Mouse (Mus musculus) mesoderm, embryonic 11.5 days (tissue): Measurements from ENCODE around the gene Acvr1.
A peak's percentile ranks its signal among the peaks of the same experiment; 100 is the strongest.

Experiments used
- DNase-seq: peaks from one replicate; pipeline ENCODE4 v3.0.0-alpha.2; 2012; ENCODE audit warnings: low read depth, low spot score

Acvr1 gene

DNA sequence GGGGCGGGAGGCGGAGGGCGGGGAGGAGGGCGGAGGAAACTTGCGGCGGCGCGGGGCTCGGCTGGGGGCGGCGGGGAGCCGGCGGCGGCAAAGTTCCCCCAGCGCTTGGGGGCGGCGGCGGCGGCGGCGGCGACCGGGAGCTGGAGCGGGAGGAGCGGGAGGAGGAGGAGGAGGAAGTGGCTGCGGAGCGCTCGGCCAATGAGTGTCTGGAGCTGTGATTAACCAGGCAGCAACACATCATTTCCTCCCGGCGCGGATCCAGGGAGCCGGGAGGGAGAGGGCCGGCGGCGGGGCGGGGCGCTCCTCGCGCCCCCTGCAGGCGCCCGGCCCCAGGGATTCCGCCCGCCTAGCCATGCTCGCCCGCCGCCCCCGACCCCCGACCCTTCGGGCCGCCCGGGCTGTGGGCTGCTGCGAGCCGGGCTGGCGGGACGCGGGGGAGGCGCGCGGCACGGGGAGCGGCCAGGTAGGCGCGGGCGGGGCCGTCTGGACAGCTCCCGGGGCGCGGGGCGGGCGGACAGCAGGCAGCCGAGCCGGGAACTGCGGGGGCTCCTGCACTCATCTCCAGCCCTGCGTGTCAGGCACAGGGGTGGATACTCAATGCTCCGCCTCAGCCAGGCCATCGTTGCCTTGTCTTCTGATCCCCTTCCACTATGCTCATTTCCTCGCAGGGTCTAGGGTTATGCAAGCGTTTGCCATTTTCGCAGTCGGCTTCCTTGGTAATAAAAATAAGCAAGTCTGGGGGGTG lies at the start of gene Acvr1, which contains the start of gene Upp2:
Gene Acvr1 (minus strand): TSS at position 92 of the 745 bp plus-strand sequence.
Gene Upp2 (plus strand): TSS at position 233 of the 745 bp plus-strand sequence.
- DNase-seq: peak; percentile 88

DNA sequence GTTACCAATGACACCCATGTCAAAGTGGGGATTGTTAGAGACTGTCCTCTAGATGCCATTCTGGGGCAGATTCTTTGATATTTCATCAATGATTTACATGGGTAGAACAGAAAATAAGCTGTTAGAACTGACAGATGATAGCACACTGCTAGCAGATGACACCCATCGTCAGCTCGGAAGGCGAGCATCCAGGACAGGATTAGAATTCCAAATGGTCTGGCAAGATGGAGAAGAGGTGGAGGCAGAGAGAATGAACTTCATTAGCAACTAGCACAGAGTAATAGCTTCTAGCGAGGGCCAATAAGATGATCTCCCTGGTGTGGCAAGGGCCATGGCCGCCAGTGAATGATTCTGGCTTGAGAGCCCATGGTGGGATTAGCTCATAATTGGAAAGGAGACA lies 48.8 kb upstream of the Acvr1 start:
- DNase-seq: no peak

DNA sequence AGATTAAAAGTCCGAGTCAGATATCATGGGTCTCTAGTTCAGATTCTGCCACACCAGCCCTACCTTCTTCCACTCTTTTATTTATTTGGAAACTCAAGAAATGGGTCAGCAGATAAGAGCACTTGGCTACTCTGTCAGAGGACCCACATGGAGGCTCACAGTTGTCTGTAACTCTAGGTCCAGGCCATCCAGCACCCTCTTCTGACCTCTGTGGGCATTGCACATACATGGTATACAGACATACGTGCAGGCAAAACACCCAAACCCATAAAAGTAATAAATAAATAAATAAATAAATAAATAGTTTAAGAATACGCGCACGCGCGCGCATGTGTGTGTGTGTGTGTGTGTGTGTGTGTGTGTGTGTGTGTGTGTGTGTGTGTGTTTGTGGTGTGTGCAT lies 47.9 kb upstream of the Acvr1 start:
- no peak for DNase-seq

DNA sequence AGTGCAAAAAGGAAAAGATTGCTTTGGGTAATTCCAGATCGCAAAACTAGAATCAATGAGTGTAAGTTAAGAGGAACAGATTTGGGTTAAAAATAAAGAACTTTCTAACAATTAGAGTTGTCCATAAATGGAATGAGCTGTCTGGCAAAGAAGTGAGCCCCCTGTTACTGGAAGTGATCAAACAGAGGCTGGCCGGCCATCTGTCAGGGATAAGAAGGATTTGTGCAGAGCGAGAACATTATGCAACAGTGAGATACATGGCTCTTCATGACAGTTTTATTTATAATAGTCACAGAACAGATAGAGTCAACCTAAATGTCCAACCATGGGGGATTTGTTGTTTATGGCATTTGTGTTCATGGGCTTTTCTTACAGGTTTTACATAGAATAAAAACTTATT lies 46.8 kb upstream of the Acvr1 start:
- no peak for DNase-seq

DNA sequence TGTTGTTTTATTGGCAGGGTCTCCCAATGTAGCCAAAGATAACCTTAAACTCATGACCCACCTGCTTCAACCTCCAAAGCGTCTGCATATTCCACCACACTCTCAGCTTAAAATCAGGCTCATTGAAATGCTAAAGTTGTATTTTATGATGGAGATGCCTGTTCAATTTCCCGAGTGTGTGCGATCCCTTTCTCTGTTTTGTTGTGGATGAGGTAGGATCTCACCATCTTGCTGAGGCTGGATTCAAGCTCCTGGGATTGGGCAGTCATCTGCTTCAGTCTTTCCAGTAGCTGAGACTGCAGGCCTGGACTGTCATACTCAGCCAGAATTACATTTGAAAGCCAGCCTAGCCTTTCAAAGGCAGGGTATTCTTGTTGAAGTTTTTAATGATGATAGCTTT lies 37.8 kb upstream of the Acvr1 start:
- no peak for DNase-seq

DNA sequence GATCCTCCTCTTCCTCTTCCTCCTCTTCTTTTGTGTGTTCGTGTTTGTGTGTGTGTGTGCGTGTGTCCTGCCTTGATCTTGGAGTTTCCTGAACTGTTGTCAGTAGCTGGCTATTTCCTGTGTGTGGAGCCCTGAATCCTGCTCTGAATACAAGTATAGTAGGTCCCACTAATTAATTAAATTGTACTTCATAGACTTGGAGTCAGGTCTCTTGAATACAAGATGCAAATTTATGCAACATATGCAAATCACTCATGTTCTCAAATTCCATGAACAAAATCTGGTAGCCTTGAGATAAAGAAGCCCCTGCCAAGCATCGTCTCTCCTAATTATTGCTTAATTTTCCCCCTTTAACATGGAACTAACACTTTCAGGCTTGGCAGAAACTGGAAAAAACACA lies 36.4 kb upstream of the Acvr1 start:
- DNase-seq: no peak

DNA sequence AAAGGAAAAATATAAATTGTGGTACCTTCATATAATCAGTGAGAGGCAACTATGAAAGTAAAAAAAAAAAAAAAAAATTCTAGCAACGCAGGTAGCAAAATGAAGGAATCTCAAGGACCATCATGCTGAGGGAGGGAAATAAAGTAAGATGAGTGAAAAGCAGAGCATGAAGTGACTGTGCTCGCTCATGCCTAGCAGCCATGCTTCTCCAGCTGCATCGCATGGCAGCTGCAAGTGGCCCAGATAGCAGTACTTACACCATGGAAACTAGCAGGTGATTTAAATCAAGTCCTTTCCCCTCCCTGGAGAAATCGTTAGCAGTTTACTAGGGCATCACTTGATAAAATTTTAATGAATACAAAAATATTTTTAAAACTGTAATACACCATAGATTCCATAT lies 34.4 kb upstream of the Acvr1 start:
- no peak for DNase-seq

DNA sequence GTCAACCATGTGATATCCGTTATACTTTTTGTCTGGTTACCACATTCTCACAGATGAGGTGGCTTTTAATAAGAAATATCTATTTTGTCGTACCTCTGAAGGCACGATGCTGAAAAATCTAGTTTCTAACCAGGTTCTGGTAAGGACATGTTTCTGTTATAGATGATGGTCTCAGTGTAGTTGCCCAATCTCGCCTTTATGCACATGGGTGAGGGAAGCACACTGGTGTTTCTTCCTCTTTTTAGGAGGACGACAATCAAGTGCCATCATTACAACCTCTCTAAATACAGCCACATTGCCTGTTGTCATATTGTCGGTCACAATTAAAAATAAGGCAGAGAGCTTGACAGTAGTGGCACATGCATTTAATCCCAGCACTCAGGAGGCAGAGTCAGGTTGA lies 32.7 kb upstream of the Acvr1 start:
- no peak for DNase-seq

DNA sequence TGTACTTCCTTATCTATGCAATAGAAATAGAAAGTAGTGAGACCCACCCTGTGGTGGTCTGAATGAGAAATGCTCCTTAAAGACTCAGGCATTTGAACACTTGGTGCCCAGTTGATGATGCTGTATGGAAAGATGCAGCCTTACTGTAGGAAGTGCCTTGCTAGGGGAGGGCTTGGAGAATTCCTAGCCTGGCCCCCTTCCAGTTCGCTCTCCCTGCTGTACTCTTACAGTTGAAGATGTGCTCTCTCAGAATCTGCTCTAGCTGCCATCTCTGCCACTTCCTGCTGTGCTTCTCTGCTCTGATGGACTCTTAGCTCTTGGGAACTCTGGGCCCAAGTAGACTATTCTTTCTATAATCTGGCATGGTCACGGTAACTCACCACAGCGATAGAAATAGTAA lies 30.6 kb upstream of the Acvr1 start:
- DNase-seq: no peak

DNA sequence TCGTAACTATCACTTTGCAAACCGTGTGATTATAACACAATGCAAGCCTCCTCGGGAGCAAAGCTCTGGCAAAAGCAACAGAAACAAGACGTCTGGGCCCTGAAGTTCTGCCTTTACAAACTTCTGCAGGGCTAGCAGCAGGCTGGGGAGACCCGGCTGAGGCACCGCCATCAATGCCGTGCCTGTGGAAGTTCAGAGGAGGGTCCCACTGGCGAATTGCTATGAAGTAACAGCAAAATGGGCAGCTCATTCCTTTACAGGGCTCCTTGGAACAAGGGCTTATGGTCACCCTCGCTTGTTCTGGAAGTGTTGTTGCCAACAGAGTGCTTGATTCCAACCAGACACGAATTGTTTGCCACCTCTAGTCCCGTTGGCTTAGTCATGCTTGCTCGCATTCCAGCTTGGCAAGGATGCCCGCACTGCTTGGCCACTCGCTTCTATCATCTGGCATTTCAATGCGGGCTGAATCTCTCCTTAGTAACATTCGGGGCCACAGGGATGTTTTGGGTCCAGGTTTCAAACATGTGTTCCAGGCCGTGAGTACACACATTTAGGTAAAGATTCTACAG lies 29.9 kb upstream of the Acvr1 start:
- DNase-seq: no peak

DNA sequence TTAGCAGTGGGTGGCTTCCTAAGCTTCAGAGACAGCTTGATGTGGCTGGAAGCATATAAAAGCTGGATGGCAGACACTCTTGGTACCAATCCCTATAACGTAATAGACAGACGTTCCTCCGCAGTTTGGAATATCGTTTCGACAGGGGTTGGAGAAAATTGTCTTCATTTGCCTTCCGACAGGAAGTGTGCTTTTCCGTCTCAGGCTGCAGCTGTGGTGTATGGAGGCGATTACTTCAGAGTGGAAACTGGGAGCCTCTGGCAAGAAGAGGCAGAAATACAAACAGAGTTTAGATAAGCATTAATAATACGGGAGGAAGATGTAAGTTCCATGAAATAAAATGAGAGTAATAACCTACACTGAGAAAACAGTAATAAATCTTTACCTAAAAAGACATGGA lies 28.4 kb upstream of the Acvr1 start:
- no peak for DNase-seq

DNA sequence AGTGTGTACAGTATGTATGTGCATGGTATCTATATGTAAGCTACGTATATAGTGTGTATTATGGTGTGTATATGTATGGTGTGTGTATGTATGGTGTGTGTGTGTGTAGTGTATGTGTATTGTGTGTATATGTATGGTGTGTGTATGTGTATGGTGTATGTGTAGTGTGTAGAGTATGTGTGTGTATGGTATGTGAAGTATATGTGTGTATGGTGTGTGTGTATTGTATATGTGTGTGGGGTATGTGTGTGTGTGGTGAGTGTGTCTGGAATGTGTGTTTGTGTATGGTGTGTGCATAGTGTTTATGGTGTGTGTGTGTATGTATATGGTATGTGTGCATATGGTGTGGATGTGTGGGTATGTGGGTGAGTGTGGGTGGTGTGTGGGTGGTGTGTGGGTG lies 23.1 kb upstream of the Acvr1 start:
- DNase-seq: no peak

DNA sequence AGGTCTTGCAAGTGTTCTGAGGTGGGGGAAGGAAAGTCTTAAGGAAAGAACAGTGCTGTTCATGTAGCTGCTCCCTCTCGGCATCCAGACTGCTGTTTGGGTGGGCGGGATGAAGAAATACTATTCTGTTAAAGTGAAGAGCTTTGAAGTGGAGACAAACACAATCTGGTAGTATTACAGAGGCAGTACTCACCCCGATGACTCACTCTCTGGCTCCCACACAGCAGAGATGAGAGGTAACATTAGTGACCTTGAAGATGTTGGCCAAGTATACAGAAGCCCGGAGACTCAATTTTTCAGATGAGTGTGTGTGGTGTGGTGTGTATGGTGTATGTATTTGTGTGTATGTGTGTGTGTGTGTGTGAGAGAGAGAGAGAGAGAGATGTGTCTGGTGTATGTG lies 22.7 kb upstream of the Acvr1 start:
- no peak for DNase-seq

DNA sequence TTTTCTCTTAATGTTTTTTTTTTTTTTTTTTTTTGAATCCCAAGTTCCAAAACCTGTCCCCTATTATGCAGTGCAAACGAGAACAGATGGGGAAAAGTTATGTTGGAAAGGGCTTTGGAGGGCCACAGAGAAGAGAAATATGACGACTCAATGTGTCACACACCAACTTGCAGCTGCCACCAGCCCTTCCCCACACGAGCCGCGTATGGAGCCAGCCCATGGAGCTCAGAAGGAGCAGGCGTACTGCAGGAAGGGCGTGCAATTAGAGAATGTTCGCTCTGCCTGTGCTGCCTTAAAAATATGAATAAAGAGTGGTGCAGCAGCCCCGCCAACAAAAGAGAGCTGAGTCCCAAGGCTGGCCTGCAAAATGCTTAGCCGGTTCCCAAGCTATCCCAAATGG lies 19.4 kb upstream of the Acvr1 start:
- no peak for DNase-seq

DNA sequence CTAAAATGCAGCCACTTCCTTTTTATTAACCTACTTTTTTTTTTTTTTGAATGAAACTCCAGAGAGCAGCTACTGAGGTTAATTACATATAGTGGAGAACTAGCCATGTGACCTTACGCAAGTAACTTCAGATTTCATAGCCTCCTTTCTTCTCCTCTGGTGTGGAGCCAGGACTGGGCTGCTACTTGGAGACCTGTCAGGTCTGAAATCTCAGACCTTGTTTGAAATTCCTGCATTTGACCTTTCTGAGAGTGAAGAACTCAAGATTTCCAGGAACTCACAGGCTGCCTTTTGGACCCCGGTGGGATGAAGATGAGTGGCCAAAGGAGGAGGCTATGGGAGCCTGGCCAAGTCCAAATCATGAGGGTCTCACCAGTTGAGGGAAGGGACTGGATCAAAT lies 7.2 kb upstream of the Acvr1 start:
- no peak for DNase-seq

DNA sequence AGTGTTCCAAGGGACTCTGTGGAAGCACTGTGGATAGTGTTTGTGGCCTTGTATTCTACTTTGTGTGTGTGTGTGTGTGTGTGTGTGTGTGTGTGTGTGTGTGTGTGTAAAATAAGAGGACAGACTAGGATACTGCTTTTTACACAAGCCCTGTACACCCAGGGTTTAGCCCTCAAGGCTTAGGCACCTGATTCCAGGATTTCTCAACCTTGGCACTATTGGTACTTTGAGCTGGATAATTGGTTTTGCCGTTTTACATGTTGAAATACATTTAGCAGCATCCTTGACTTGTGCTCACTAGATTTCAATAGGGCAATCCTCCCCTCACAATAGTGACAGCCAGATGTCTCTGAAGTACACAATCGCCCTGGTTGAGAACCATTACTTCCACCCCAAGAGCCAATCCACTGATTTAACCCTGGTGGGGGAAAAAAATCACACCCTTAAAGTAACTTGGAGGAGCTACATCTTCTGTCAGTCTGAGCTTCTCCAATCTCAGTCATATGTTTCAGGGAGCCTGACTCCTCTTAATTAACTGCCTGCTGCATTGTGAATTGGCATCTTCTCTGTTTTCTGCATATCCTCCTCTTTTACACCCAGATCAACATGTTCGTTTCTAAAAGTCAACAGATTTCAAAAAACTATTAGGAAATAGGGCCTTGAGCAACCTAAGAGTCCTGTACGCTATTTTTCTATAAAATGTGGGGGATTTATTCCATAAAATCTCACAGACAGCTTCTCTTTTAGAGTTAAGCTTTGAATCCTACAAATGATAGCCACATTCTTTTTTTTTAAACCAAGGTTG lies 2.1 kb upstream of the Acvr1 start:
- DNase-seq: no peak

DNA sequence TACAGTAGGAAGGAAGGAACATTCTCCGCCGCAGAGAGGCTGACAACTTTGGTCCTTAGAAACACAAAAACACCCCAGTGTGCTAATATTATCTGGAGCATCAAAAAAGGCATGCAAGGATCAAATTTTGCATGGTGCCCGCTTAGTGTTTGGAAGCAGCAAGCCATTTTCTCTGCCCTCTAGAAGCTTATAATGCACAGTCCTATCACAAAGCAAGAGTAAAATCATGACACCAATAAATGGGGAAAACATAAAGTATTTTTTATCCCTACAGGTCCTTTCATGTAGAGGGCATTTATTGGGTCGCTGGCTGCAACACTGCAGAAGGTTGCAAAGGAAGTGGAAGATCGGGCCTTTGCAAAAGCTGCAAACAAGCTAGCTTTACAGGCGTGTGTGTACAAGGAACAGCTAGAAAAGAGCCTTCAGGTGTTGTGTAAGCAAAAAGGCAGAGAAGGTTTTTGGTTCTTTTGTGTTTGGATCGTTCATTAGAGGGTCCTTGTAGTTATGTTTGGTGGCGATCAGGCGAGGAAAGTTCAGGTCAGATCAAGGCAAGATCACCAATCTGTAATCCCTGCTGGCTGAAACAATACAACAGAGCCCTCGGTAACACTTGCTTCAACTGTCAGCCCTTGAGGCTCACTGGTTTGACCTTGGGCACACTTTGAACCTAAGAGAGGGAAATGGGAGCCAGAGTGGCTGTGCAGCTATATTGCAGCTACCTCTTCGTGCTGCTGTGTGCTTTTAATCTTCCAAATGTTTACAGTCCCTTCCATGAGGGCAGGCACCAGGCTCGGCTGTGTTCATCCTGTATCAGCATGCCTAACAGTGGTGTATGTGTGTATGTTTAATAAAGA lies 1.1 kb upstream of the Acvr1 start:
- DNase-seq: no peak

DNA sequence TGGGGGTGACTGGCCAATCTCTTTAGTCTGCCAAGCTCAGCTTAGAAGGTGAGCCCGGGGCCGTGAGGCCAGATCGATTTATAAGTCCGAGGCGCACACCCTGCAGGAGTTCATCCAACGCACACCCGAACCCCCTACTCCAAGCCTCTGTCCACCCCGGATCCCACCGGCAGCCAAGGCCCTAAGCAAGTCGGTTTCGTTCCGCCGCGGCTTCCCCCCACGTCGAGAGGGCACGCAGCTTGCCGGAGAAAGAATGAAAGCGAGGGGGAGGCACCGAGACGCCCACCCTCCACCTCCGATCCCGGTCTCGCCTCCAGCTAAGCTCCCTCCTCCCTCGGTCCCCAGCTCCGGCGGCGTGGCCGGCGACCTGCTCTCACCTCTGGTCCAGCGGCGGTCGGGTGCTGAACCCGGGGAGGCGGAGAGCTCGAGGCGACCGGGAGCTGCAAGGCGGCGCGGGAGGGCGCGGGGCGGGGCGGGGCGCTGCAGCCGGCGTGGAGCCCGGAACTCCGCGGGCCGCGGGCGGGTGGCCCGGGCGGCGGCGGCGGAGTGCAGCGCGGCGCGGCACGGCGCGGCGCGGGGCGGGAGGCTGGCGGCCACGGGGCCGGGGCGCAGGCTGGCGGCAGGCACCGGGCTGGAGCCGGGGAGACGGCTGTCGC lies 419 bp downstream of the Acvr1 start:
- DNase-seq: peak; percentile 54

DNA sequence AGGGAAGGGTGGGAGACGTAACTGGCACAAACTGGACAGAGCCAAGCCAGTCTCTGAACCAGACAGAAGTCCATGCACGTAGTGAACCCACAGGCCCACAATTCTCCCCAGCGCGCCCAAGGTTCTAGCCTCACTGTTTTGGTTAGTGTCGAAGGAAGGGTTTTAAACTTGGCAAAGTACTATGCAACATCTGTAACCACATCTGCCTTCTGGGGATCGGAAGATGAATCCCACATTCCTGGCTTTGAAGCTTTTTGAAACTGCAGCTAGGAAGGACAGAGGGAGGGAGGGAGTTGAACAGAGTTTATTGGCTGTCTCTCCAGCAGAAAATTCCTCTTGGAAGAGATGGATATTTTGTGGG lies 928 bp downstream of the Acvr1 start:
- no peak for DNase-seq

DNA sequence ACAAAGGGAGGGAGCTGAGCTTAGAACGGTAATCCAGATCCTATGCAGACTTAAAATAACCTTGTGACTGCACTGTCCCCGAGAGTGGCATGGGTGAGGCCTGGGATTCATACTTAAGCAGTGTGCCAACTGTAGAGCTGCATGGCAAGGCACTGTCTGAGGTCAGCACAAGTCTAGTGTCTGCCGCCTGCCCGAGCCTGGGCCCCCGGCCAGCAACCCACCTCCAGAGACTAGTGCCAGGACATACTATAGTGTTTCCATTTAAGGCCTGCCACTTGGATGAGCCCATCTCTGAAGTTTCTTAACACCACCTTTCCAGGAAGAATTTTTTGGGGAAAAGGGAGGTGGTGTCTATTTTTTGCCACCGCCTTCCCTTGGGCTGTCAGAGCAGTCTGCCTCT lies 1.7 kb downstream of the Acvr1 start:
- no peak for DNase-seq

DNA sequence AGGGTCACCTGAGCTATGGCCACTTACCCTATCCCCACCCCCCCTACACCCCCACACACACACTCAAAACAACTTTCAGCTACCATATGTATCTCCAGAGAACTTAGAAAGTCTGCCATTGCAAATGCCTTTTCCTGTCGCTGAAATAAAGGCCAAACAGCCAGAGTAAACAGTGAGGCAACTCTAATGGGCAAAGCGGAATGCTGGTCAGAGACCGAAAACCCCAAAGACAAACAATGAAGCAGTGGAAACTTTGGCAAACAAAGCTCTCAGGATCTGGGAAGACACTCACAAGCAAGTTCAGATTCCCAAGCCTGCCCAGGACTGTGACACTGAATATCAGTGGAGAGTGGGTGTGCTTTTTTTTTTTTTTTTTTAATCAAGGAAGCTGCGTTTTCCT lies 4.8 kb downstream of the Acvr1 start:
- no peak for DNase-seq
